8 mouse cellular contexts compared by ENCODE assay signal in the genomic region with DNA sequence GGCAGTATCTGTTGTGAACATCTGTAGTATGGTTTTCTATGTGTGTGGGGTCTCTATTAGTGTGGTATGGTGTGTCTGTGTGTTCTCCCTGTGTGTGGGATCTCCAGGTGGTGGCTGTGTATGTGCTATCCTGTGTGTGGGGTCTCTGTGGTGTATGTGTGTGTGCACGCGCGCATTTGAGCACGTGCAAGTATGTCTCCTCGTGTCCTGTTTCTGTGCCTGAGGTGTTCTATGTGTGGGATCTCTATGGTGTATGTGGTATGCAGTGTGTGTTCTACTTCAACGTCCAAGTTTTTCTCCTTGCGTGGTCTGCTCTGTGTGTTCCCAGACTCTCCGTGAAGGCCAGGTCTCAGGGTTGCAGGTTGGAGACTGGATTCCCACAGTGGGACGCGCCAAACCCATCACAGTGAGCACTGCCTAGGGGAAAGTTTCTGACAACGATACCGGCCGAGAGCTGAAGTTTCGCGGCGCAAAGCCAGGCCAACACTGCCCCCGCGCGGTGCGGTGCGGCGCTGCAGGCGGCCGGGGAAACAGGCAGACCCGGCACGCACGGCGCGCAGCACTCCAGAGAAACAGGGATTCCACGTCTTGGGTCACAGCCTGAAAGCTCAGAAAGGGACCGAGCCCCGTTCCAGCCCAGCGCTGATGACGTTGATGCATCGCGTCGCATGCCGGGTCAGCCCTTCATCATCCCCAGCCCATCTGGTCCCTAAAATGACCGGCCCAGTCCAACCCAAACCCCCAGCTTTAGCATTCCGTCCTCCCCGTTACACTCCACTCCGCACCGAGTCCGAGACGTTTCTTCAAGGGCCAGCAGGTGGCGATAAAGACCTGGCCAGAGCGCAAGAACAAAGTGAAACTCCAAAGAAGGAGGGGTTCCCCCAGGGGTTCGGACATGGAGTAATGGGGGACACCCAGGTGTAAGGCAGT. TPM values are rescaled to one million over a fixed set of nuclear protein-coding genes. Genes with fewer than 3 reads are reported as not detected.
DNase-seq lines count a peak whose midpoint lies in the region; ATAC-seq and TF ChIP-seq lines count a peak whose summit lies in the region.

No protein-coding gene starts in this region.

- peak overlapping the region; percentile 41 for H3K9ac ChIP-seq in lung, embryonic 15.5 days

- no peaks in the 10 kb centered on the region for H3K36me3 ChIP-seq in hindbrain, embryonic 10.5 days
- no peaks in the 10 kb centered on the region for H3K36me3 ChIP-seq in lung, embryonic 15.5 days

- peak overlapping the region; percentile 53 for H3K4me3 ChIP-seq in hindbrain, embryonic 10.5 days
- peak overlapping the region; percentile 40 for H3K4me3 ChIP-seq in lung, embryonic 15.5 days
- H3K4me3 ChIP-seq in olfactory bulb, adult 2 months (ENCODE audit: insufficient read depth, low read depth, low read length) = peak overlapping the region; percentile 56

- no peak for TF ChIP-seq POLR2A in olfactory bulb, adult 2 months (IDR thresholded peaks at IDR 0.05; ENCODE audit: insufficient read depth, low read depth, low read length)

- H3K27ac ChIP-seq in hindbrain, embryonic 10.5 days = peak overlapping the region; percentile 93
- H3K27ac ChIP-seq in lung, embryonic 15.5 days = peak overlapping the region; percentile 64
- H3K27ac ChIP-seq in olfactory bulb, adult 2 months (ENCODE audit: insufficient read depth, low read depth, low read length) = peak overlapping the region; percentile 86

- H3K4me2 ChIP-seq in lung, embryonic 15.5 days = peak overlapping the region; percentile 63

- peaks cover 70% of the 10 kb centered on the region for H3K4me1 ChIP-seq in hindbrain, embryonic 10.5 days (replicated peaks)
- peaks cover 30% of the 10 kb centered on the region for H3K4me1 ChIP-seq in lung, embryonic 15.5 days
- H3K4me1 ChIP-seq in olfactory bulb, adult 2 months (ENCODE audit: control insufficient read depth, insufficient read depth, low read length) = peaks cover 27% of the 10 kb centered on the region

- no peaks in the 10 kb centered on the region for H3K9me3 ChIP-seq in hindbrain, embryonic 10.5 days
- H3K9me3 ChIP-seq in lung, embryonic 15.5 days = no peaks in the 10 kb centered on the region

- TF ChIP-seq CTCF in olfactory bulb, adult 2 months (IDR thresholded peaks at IDR 0.05; ENCODE audit: insufficient read depth, low read depth, low read length) = peak; percentile 74

- peaks cover 27% of the 10 kb centered on the region for H3K27me3 ChIP-seq in hindbrain, embryonic 10.5 days (ENCODE audit: insufficient read depth, poor library complexity, severe bottlenecking)
- no peaks in the 10 kb centered on the region for H3K27me3 ChIP-seq in lung, embryonic 15.5 days

- ATAC-seq in frontal cortex, adult (ENCODE audit: low TSS enrichment) = peak; percentile 55
- ATAC-seq in lung, embryonic 15.5 days (ENCODE audit: borderline replicate concordance, extremely low read depth, low FRiP score, low TSS enrichment) = peak; percentile 72

- WGBS in hindbrain, embryonic 10.5 days = 6% methylated on average over 48 of the region's 48 CpGs
- 5% methylated on average over 48 of the region's 48 CpGs for WGBS in lung, embryonic 15.5 days
- WGBS in olfactory bulb, adult 2 months = 4% methylated on average over 48 of the region's 48 CpGs

- DNase-seq in MN1 (ENCODE audit: low spot score) = peak; percentile 83
- peak; percentile 93 for DNase-seq in cerebellum, adult 9-10 months
- peak; percentile 96 for DNase-seq in hindbrain, embryonic 10.5 days (ENCODE audit: low spot score)
- peak; percentile 94 for DNase-seq in layer of hippocampus, adult 9-10 months (ENCODE audit: low spot score)
- DNase-seq in thymus, adult 18-20 months = peak; percentile 74 to 75

RNA-seq across cellular contexts. Expression of a gene that starts 9.0 kb away (rescaled TPM):
- 3.1 and 3.4 TPM in 2 replicates for polyA plus RNA-seq in hindbrain, embryonic 10.5 days (2016; fragmentation: Nextera tagmentation; extraction: Ambion mirVana)
- polyA plus RNA-seq in lung, embryonic 15.5 days (2015; fragmentation: Nextera tagmentation; extraction: Ambion mirVana) = 4.7 and 6.0 TPM in 2 replicates
- polyA plus RNA-seq in olfactory bulb, adult 2 months (2012; ENCODE audit: insufficient read depth, insufficient read length, low replicate concordance, missing spikeins) = not detected in 2 replicates

RNA-seq across cellular contexts. Expression of a gene that starts 13.2 kb away (rescaled TPM):
- polyA plus RNA-seq in hindbrain, embryonic 10.5 days (2016; fragmentation: Nextera tagmentation; extraction: Ambion mirVana) = 125 and 134 TPM in 2 replicates
- polyA plus RNA-seq in lung, embryonic 15.5 days (2015; fragmentation: Nextera tagmentation; extraction: Ambion mirVana) = 82.9 and 87.2 TPM in 2 replicates
- polyA plus RNA-seq in olfactory bulb, adult 2 months (2012; ENCODE audit: insufficient read depth, insufficient read length, low replicate concordance, missing spikeins) = not detected in 2 replicates

RNA-seq across cellular contexts. Expression of a gene that starts 35.7 kb away (rescaled TPM):
- polyA plus RNA-seq in hindbrain, embryonic 10.5 days (2016; fragmentation: Nextera tagmentation; extraction: Ambion mirVana) = 46.1 and 46.5 TPM in 2 replicates
- 31.8 and 34.0 TPM in 2 replicates for polyA plus RNA-seq in lung, embryonic 15.5 days (2015; fragmentation: Nextera tagmentation; extraction: Ambion mirVana)
- polyA plus RNA-seq in olfactory bulb, adult 2 months (2012; ENCODE audit: insufficient read depth, insufficient read length, low replicate concordance, missing spikeins) = not detected in 2 replicates

RNA-seq across cellular contexts. Expression of a gene that starts 40.3 kb away (rescaled TPM):
- polyA plus RNA-seq in hindbrain, embryonic 10.5 days (2016; fragmentation: Nextera tagmentation; extraction: Ambion mirVana) = 40.6 and 43.3 TPM in 2 replicates
- 9.7 and 12.5 TPM in 2 replicates for polyA plus RNA-seq in lung, embryonic 15.5 days (2015; fragmentation: Nextera tagmentation; extraction: Ambion mirVana)
- not detected in 2 replicates for polyA plus RNA-seq in olfactory bulb, adult 2 months (2012; ENCODE audit: insufficient read depth, insufficient read length, low replicate concordance, missing spikeins)

Comparison
In these comparisons a context has a peak if more than half of its experiments do, and no peak if none do; other contexts are left out.
1. Peak in every context shown above with its lines: DNase-seq, ATAC-seq, H3K4me3 ChIP-seq and H3K27ac ChIP-seq.
2. RNA of a gene that starts 13.2 kb away (polyA plus RNA-seq): 125 to 134 TPM in hindbrain, embryonic 10.5 days and 82.9 to 87.2 TPM in lung, embryonic 15.5 days; not detected in olfactory bulb, adult 2 months; every median in the first group is over 10 times any median in the second.